Mouse (Mus musculus) bone marrow macrophage, adult 2 months (primary cell): ENCODE data around the gene Minos1.

ENCODE experiments used
- CTCF ChIP-seq: IDR thresholded peaks from 2 replicates; pipeline ENCODE4 v1.5.1; 2012; ENCODE audit warnings: low read depth, mild to moderate bottlenecking, low read length, moderate library complexity
- POLR2A ChIP-seq: IDR thresholded peaks from 2 replicates; pipeline ENCODE4 v1.6.1; 2012; ENCODE audit warnings: mild to moderate bottlenecking, low read depth, low read length, borderline replicate concordance

GRCm38 (mm10) chr4:139145156-139145555, 14.2 kb upstream of the Minos1 start:
- TF ChIP-seq CTCF: no peak
- TF ChIP-seq POLR2A: no peak
